Comparison of ENCODE assay signal across 7 mouse cellular contexts in the genomic region with DNA sequence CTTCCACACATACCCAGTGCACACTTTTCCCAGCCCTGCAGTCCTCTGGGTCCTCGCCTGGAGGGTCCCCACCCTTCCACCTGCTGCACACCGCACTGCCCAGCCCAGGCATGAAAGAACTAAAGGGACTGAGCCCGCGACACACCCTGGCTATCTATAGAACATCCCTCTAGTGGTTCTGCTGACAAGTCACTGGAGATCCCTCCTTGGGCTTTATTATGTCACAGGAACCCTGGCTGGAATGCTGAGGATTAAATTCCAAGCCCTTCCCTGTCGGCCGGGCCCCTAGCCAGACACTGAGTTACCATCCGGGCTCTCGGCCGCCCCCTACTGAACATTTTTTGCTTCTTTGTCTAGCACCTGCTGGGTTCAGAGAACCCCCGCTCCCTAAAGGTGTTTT.
DNase-seq lines count a peak whose midpoint lies in the region; ATAC-seq and TF ChIP-seq lines count a peak whose summit lies in the region.

No protein-coding gene starts in this region.

- H3K4me2 ChIP-seq in midbrain, embryonic 14.5 days (ENCODE audit: low read length) = no peak overlapping the region
- no peak overlapping the region for H3K4me2 ChIP-seq in midbrain, embryonic 16.5 days (ENCODE audit: low read length)

- H3K36me3 ChIP-seq in midbrain, embryonic 14.5 days (ENCODE audit: control insufficient read depth, insufficient read depth, low read length) = no peaks in the 10 kb centered on the region
- H3K36me3 ChIP-seq in midbrain, embryonic 16.5 days (ENCODE audit: control insufficient read depth, insufficient read depth, low read length) = no peaks in the 10 kb centered on the region

- no peaks in the 10 kb centered on the region for H3K9me3 ChIP-seq in midbrain, embryonic 14.5 days (ENCODE audit: control insufficient read depth, low read length)
- no peaks in the 10 kb centered on the region for H3K9me3 ChIP-seq in midbrain, embryonic 16.5 days (replicated peaks; ENCODE audit: control insufficient read depth, low read length, poor library complexity, severe bottlenecking)

- peak; percentile 49 for DNase-seq in midbrain, embryonic 14.5 days
- peak; percentile 37 for DNase-seq in adrenal gland, postnatal 25 days
- peak; percentile 88 for DNase-seq in gastrocnemius, adult 2 months
- peak; percentile 34 for DNase-seq in kidney, adult 9 months
- peak; percentile 80 for DNase-seq in lung, postnatal 36 days
- DNase-seq in right cerebral cortex, adult 18-20 months = no peak

- 43% methylated on average over 10 of the region's 10 CpGs for WGBS in midbrain, embryonic 14.5 days
- WGBS in midbrain, embryonic 16.5 days = 30% methylated on average over 10 of the region's 10 CpGs

- intact Hi-C loops in gastrocnemius, adult 2 months (cut with DNase I) = loop anchor here (1.0 kb wide), 1 partner anchor 353 kb away; no protein-coding TSS in a partner anchor

- no peaks in the 10 kb centered on the region for H3K27me3 ChIP-seq in midbrain, embryonic 14.5 days (ENCODE audit: control insufficient read depth, insufficient read depth, low read length)
- H3K27me3 ChIP-seq in midbrain, embryonic 16.5 days (ENCODE audit: control insufficient read depth, insufficient read depth, low read depth, low read length) = no peaks in the 10 kb centered on the region

- no peaks in the 10 kb centered on the region for H3K4me1 ChIP-seq in midbrain, embryonic 14.5 days (ENCODE audit: control insufficient read depth, insufficient read depth, low read length)
- no peaks in the 10 kb centered on the region for H3K4me1 ChIP-seq in midbrain, embryonic 16.5 days (ENCODE audit: control insufficient read depth, insufficient read depth, low read length)

- no peak for ATAC-seq in midbrain, embryonic 14.5 days (ENCODE audit: low FRiP score, low TSS enrichment)
- ATAC-seq in midbrain, embryonic 16.5 days = no peak

- H3K4me3 ChIP-seq in midbrain, embryonic 14.5 days (replicated peaks; ENCODE audit: low read depth, low read length) = no peak overlapping the region
- no peak overlapping the region for H3K4me3 ChIP-seq in midbrain, embryonic 16.5 days (ENCODE audit: low read depth, low read length)
- peak overlapping the region; percentile 44 for H3K4me3 ChIP-seq in gastrocnemius, adult 2 months

- no peak overlapping the region for H3K9ac ChIP-seq in midbrain, embryonic 14.5 days (replicated peaks; ENCODE audit: low read length)
- H3K9ac ChIP-seq in midbrain, embryonic 16.5 days (ENCODE audit: low read depth, low read length) = no peak overlapping the region

- TF ChIP-seq CTCF in gastrocnemius, adult 2 months (IDR thresholded peaks at IDR 0.05) = peak; percentile 71

- H3K27ac ChIP-seq in midbrain, embryonic 14.5 days (replicated peaks; ENCODE audit: low read depth, low read length) = no peak overlapping the region
- no peak overlapping the region for H3K27ac ChIP-seq in midbrain, embryonic 16.5 days (ENCODE audit: low read length)
- peak overlapping the region; percentile 78 for H3K27ac ChIP-seq in gastrocnemius, adult 2 months
